Mouse (Mus musculus): ENCODE results near the gene Gm20661.

DNA sequence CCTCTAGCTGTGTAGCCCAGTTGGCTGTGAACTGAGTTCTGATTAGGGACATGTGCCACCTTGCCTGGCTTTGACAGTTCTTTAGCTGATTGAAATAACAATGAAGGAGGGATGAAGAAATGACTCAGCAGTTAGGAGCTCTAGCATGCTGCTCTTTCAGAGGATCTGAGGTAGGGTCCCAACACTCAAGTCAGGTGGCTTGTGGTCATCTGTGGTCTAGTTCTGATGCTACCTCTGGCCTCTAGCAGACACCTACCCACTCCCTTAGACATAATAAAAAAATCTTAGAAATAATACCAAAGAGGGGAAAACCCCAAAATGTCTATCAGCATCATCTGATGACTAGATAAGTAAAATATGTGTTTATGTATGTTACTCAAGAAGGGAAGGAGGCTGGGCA, 27.5 kb downstream of the Gm20661 start:
- TF ChIP-seq CTCF (IDR thresholded peaks at IDR 0.05; ENCODE audit: insufficient read depth, low read length) = no peak
- TF ChIP-seq POLR2A (IDR thresholded peaks at IDR 0.05; ENCODE audit: borderline replicate concordance, extremely low read depth, low read depth, low read length) = no peak
